Mouse (Mus musculus) left cerebral cortex, postnatal 36 days (tissue): ENCODE measurements at regions not wholly inside any gene's neighbourhood (a gene's known extent, or its start where the extent isn't known, plus 50 kb on each side); places are given as distances from the start of the nearest gene placed in this dataset.

Experiments
- DNase-seq, 2 experiments: peaks; one replicate each; pipeline ENCODE4 v3.0.0; 2021 to 2022; ENCODE audit warnings: low spot score in 2 of 2, mixed read lengths in 1 of 2
- intact Hi-C: fragments of 180-260 bp; cut with DNase I; formaldehyde crosslinking; loops from one replicate; pipeline ENCODE4 v1.15.1; 2025

- intact Hi-C loops = no loop called here
- DNase-seq = no peak
Observed at GRCm38 (mm10) chr11:17324651-17325050, 67.3 kb downstream of the C1d start.

- DNase-seq = no peak
- intact Hi-C loops = no loop called here
Observed at GRCm38 (mm10) chr11:17325731-17326646, 68.6 kb downstream of the C1d start.

GRCm38 (mm10) chr11:17326695-17327094 is 69.3 kb downstream of the C1d start:
- DNase-seq = no peak
- intact Hi-C loops = no loop called here

DNA sequence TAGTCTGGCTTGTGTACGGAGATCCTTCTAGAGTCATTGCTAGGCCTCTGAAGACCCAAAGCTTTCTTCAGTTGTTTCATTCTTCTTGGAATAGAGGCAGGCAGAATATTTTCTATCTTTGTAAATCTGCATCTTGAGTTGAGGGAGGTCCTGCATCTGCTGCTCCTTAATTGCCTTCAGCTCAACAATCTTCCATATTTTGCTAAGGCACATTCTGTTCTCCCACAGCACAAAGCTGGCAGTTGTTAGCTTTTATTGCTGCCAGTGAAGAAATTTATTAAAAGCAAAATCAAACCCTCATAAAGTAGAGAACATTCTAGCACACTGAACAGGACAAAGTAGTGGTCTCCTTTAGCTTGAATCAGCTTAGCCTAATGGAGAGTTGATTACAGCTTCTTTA is 94.1 kb downstream of the C1d start:
- DNase-seq = no peak
- intact Hi-C loops = no loop called here

- DNase-seq = no peak
Observed at GRCm38 (mm10) chr11:17352148-17353130, 95.1 kb downstream of the C1d start.

DNA sequence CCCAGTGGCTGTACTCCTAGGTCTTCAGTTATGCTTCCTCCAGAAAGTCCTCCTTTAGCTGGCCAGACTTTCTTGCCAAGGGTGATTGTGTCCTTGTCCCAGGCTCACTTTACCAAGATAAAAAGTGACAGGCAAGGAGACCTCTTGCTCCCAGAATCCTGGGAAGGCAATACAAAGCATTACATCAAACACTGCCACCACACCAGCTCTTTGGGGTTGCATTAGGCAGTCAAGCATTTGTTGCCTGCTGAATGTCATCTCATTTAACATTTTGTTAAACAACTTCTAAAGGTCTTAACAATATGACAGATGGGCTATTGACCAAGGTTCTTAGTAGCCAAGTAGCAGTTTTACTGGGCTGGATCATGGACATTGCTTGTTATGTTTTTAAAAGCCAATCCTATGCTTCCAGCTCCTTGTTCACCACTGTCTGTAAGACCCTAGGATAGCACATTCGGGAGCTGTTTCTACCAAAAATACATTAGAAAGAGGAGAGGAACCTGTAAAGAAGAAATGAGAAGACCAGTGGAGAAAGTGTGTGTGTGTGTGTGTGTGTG is 102.4 kb downstream of the C1d start:
- intact Hi-C loops = no loop called here
- DNase-seq = no peak

More at GRCm38 (mm10) chr11:17352148-17353130, 95.1 kb downstream of the C1d start:
- intact Hi-C loops = no loop called here

DNA sequence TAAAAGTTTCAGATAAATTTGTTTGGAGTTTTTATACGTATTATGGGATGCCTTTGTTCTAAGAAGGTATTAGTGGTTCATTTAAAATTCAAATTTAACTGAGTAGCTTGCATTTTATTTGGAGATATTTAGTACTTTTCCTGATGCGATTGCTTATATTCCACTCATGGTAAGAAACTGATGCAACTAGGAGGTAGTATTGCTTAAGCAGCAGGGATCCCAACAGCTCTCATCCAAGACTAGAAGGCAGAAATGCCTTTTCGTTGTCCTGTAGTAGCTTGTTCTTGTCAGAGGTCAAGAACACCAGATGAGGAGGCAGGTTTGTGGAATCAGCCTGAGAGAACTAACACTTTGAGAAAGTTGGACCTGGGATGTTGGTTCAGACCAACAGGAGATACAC is 120.5 kb downstream of the C1d start:
- no peak for DNase-seq
- intact Hi-C loops = no loop called here

GRCm38 (mm10) chr11:17386756-17387155 is 129.4 kb downstream of the C1d start:
- peak; percentile 21 to 28 for DNase-seq
- intact Hi-C loops = no loop called here

- DNase-seq = no peak
- intact Hi-C loops = no loop called here
Observed at GRCm38 (mm10) chr11:17393832-17394231, 136.5 kb downstream of the C1d start.

DNA sequence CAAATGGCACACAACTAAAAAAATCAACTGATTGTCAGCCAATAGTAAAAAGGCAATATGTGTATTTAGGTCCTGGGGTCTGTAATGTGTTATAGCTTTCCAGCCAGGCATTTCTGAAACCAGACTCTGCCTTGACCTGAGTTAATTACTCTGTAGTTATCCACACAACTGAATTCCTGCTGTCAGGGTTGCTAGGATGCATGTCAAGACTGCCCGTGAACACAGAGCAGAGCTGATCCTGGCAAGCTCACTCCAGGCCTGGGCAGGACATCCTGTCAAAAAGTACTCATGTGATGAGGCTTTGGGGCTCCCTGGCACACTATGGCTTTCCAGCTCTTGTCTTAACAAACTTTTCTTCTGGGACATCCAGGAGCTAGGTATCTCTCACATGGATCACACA is 157.2 kb downstream of the C1d start:
- intact Hi-C loops = no loop called here
- no peak for DNase-seq

DNA sequence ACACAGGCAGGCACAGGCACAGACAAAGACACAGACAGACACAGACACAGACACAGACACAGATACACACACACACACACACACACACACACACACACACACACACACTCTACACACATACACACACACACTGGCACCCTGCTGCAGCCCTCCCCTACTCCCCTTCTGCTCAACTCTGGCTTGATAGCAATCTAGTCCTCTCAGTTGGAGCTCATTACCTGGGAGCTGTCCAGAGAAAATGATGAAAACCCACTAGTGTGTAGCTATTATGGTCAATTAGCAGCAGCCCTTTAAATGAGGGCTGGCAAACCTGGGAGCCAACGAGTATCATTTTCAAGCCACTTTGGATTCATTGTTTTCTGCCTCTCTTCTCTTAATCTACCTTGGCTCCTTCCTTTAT is 157.8 kb downstream of the C1d start:
- intact Hi-C loops = no loop called here
- DNase-seq = no peak

- DNase-seq = no peak
Observed at GRCm38 (mm10) chr11:17417656-17418289, 160.4 kb downstream of the C1d start.

DNA sequence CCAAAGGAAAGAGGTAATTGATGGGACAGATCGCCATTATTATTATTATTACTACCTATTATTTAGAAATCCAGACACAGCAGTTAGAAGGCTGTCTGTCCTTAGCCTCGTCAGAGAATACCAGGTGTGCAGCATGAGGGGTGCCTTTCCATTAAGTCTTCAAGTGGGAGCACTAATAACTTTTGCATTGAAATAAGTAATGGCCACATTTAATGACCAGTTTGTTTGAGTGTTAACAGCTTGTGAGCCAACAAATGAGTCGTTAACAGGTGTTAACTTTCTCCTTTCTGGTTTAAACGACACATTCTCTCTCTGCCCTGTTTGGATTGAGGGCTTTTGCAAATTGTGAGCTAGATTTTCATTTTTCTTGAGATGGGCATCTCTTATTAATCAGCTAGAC is 184.8 kb downstream of the C1d start:
- intact Hi-C loops = no loop called here

More at GRCm38 (mm10) chr11:17417656-17418289, 160.4 kb downstream of the C1d start:
- intact Hi-C loops = no loop called here

GRCm38 (mm10) chr11:17449289-17449688 is 191.9 kb downstream of the C1d start:
- DNase-seq = no peak
- intact Hi-C loops = no loop called here

More for the DNA sequence above, 184.8 kb downstream of the C1d start:
- DNase-seq = no peak

- intact Hi-C loops = no loop called here
- no peak for DNase-seq
Observed at GRCm38 (mm10) chr11:17450360-17451045, 193.1 kb downstream of the C1d start.

DNA sequence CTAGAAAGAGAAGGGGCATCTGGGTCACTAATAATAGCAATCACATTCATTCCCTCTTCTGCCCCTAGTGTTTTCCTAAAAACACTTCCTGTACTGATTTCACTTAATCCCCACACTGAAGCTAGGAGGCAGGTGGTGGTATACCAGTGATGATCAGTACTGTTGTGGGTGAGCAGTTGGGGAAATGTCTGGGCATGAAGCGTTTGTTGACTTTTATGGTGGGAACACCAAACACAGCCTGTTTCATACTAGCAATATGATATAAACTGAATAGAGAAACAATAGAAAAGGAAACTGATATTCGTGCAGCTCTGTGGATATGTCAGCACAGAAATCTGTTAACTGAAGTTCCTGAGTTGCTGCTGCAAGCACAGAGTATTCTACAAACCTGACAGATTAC is 194.1 kb downstream of the C1d start:
- intact Hi-C loops = no loop called here
- no peak for DNase-seq

DNA sequence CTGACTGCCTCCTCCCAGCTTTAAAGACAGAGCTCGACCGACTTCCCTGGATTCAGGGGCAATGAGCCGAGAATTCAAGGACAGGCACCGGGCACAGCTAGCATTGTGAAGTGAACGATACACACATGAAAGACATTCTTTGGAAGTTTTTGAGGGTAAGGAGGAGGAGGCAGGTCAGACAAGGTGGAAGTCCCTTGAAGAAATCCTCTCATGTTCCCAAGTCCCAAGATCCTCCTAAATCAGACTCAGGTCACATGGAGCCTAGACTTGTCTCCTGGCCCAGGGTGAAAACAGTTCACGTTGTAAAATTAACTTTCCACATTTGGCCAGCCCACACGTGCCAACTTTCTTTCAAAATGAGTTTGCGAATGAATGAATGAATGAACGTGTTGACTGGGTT is 196.2 kb downstream of the C1d start:
- no peak for DNase-seq
- intact Hi-C loops = no loop called here

DNA sequence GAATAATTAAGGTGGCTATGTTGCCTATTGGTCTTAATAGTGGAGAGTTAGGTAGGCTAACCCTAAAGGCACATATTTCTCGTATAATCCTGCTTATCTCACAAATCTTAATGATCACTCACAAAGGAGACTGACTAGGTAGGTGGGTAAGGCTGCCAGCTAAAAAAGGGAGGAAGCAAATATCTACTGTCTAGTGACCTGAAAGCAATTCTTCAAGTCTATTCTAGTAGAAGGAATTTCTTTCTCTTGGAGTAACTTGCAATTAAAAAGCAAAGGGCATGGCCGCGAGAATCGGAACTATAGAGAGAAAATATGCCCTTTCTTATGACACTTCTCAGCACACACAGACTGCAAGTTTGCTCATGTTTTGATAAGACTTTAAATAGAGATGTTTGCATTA is 201.6 kb downstream of the C1d start:
- intact Hi-C loops = no loop called here

More for the DNA sequence above, 201.6 kb downstream of the C1d start:
- no peak for DNase-seq
